Mouse (Mus musculus): ENCODE data around the gene Art4. TPM values are rescaled to one million over a fixed set of nuclear protein-coding genes. Genes with fewer than 3 reads are reported as not detected.

Art4 gene
- polyA plus RNA-seq, 1 experiment = 0.11 TPM

- TF ChIP-seq CTCF (IDR thresholded peaks at IDR 0.05; ENCODE audit: extremely low read depth, insufficient read length, insufficient replicate concordance, low read depth, low read length) (no peak), POLR2A (IDR thresholded peaks at IDR 0.05; ENCODE audit: low read depth, low read length) (no peak)
- Histone ChIP-seq H3K4me1 (ENCODE audit: control insufficient read depth, insufficient read depth, insufficient read length, low read length) (no peaks in the 10 kb centered on the region), H3K27ac (ENCODE audit: insufficient read depth, low read depth, low read length) (no peak overlapping the region), H3K27me3 (ENCODE audit: control insufficient read depth, insufficient read depth, low read length) (no peaks in the 10 kb centered on the region), H3K36me3 (ENCODE audit: control insufficient read depth, insufficient read depth, low read length) (no peaks in the 10 kb centered on the region), H3K4me3 (ENCODE audit: low read depth, low read length) (no peak overlapping the region)
- WGBS = 68% methylated on average over 4 of the region's 4 CpGs
Measured at GRCm38 (mm10) chr6:136866150-136866549, 8.6 kb upstream of the Art4 start.

- WGBS = 76% methylated on average over 5 of the region's 5 CpGs
- no peaks in the 10 kb centered on the region for H3K27me3 ChIP-seq (ENCODE audit: control insufficient read depth, insufficient read depth, low read length)
Measured at GRCm38 (mm10) chr6:136865360-136865759, 7.8 kb upstream of the Art4 start.

DNA sequence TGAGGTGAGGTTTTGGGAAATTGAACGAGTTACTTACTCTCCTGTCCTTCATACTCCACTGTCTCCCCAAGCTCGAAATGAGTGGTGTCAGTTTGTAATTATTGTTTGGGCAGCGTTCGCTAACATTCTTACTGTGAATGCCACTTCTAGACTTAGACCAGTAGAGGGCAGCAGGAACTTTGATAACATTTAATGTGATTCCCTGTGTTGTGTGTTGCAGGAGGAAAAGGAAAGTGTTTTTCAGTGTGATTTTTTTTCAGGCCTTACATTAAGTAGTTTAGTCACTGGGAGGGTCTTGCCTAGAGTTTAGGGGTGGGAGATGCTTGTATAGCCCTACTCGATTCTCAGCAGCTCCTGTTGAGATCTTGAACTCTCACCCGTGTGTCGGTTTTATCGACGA, 3.5 kb upstream of the Art4 start:
- Histone ChIP-seq H3K36me3 (ENCODE audit: control insufficient read depth, insufficient read depth, low read length) (no peaks in the 10 kb centered on the region), H3K27ac (ENCODE audit: insufficient read depth, low read depth, low read length) (no peak overlapping the region), H3K4me1 (ENCODE audit: control insufficient read depth, insufficient read depth, insufficient read length, low read length) (peaks cover 7% of the 10 kb centered on the region), H3K4me3 (ENCODE audit: low read depth, low read length) (no peak overlapping the region), H3K27me3 (ENCODE audit: control insufficient read depth, insufficient read depth, low read length) (no peaks in the 10 kb centered on the region)
- TF ChIP-seq POLR2A (IDR thresholded peaks at IDR 0.05; ENCODE audit: low read depth, low read length) (no peak), CTCF (IDR thresholded peaks at IDR 0.05; ENCODE audit: extremely low read depth, insufficient read length, insufficient replicate concordance, low read depth, low read length) (no peak; the same call in 1 of the 2 replicates)
- WGBS = 32% methylated on average over 9 of the region's 9 CpGs

More at GRCm38 (mm10) chr6:136865360-136865759, 7.8 kb upstream of the Art4 start:
- TF ChIP-seq CTCF (IDR thresholded peaks at IDR 0.05; ENCODE audit: extremely low read depth, insufficient read length, insufficient replicate concordance, low read depth, low read length) (no peak), POLR2A (IDR thresholded peaks at IDR 0.05; ENCODE audit: low read depth, low read length) (no peak)
- no peaks in the 10 kb centered on the region for H3K4me1 ChIP-seq (ENCODE audit: control insufficient read depth, insufficient read depth, insufficient read length, low read length)
- no peak overlapping the region for H3K4me3 ChIP-seq (ENCODE audit: low read depth, low read length)
- no peak overlapping the region for H3K27ac ChIP-seq (ENCODE audit: insufficient read depth, low read depth, low read length)
- H3K36me3 ChIP-seq (ENCODE audit: control insufficient read depth, insufficient read depth, low read length) = no peaks in the 10 kb centered on the region

GRCm38 (mm10) chr6:136858420-136858819, 887 bp upstream of the Art4 start:
- 69% methylated on average over 8 of the region's 8 CpGs for WGBS
- Histone ChIP-seq H3K36me3 (ENCODE audit: control insufficient read depth, insufficient read depth, low read length) (no peaks in the 10 kb centered on the region), H3K4me1 (ENCODE audit: control insufficient read depth, insufficient read depth, insufficient read length, low read length) (peaks cover 7% of the 10 kb centered on the region), H3K27me3 (ENCODE audit: control insufficient read depth, insufficient read depth, low read length) (no peaks in the 10 kb centered on the region), H3K4me3 (ENCODE audit: low read depth, low read length) (no peak overlapping the region), H3K27ac (ENCODE audit: insufficient read depth, low read depth, low read length) (no peak overlapping the region)
- TF ChIP-seq CTCF (IDR thresholded peaks at IDR 0.05; ENCODE audit: extremely low read depth, insufficient read length, insufficient replicate concordance, low read depth, low read length) (no peak), POLR2A (IDR thresholded peaks at IDR 0.05; ENCODE audit: low read depth, low read length) (no peak)

DNA sequence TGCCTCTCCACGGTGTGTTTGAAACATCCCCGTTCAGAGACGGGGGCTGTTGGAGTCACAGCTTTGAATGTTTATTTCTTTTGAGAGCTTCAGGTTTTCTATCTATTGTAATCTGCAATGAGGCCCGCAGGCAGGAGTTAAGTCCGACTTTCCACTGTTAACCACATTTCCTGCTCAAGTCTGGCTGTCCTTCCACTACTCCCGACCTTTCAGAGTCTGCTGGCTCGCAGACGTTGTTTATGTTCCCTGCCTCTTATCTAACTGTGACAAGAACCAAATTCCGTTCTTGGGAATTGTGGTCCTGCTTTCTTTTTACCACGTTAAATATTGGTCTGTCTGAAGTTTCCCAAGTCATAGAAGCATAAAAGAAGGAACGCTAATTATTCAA, 334 bp upstream of the Art4 start:
- WGBS = 13% methylated on average over 11 of the region's 11 CpGs
- H3K4me3 ChIP-seq (ENCODE audit: low read depth, low read length) = peak overlapping the region; percentile 21
- no peaks in the 10 kb centered on the region for H3K27me3 ChIP-seq (ENCODE audit: control insufficient read depth, insufficient read depth, low read length)
- peaks cover 7% of the 10 kb centered on the region for H3K4me1 ChIP-seq (ENCODE audit: control insufficient read depth, insufficient read depth, insufficient read length, low read length)
- TF ChIP-seq POLR2A (IDR thresholded peaks at IDR 0.05; ENCODE audit: low read depth, low read length) (no peak), CTCF (IDR thresholded peaks at IDR 0.05; ENCODE audit: extremely low read depth, insufficient read length, insufficient replicate concordance, low read depth, low read length) (no peak)
- no peaks in the 10 kb centered on the region for H3K36me3 ChIP-seq (ENCODE audit: control insufficient read depth, insufficient read depth, low read length)
- H3K27ac ChIP-seq (ENCODE audit: insufficient read depth, low read depth, low read length) = 0 out of 2 replicates have a peak overlapping the region, but pooled peaks have one; percentile 6

DNA sequence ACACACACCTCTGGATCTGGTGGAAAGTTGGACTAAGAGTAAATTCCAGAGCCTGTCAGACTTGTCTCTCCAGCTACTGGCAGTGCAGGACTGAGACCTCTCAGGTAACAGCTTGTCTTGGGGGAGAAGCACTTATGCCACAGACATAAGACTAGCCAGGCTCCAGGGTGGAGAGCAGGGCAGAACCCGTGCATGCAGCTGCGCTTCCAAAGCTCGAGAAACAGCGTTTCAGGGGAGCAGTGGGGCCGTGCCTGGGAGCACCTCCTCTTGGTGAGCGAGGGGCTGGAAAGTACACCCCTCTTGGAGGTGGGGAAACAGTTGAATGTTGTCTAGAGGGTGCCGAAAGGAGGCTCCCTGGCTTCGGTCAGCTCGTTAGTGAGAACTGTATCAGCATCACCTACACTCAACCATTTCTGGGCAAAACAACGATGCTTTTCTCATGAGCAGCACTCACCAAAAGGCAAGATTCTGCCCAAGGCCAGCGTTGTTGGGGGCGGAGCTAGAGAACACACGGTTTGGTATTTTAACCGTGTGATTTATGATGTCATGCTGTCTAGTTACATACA, 1.4 kb downstream of the Art4 start:
- H3K4me1 ChIP-seq (ENCODE audit: control insufficient read depth, insufficient read depth, insufficient read length, low read length) = peaks cover 7% of the 10 kb centered on the region
- no peak overlapping the region for H3K4me3 ChIP-seq (ENCODE audit: low read depth, low read length)
- no peak for TF ChIP-seq POLR2A (IDR thresholded peaks at IDR 0.05; ENCODE audit: low read depth, low read length)
- TF ChIP-seq CTCF (IDR thresholded peaks at IDR 0.05; ENCODE audit: extremely low read depth, insufficient read length, insufficient replicate concordance, low read depth, low read length) = no peak
- 41% methylated on average over 14 of the region's 14 CpGs for WGBS
- no peaks in the 10 kb centered on the region for H3K27me3 ChIP-seq (ENCODE audit: control insufficient read depth, insufficient read depth, low read length)
- no peaks in the 10 kb centered on the region for H3K36me3 ChIP-seq (ENCODE audit: control insufficient read depth, insufficient read depth, low read length)
- H3K27ac ChIP-seq (ENCODE audit: insufficient read depth, low read depth, low read length) = no peak overlapping the region

GRCm38 (mm10) chr6:136855183-136855582, 2.4 kb downstream of the Art4 start:
- TF ChIP-seq CTCF (IDR thresholded peaks at IDR 0.05; ENCODE audit: extremely low read depth, insufficient read length, insufficient replicate concordance, low read depth, low read length) = no peak
- no peak for TF ChIP-seq POLR2A (IDR thresholded peaks at IDR 0.05; ENCODE audit: low read depth, low read length)
- WGBS = 66% methylated on average over 2 of the region's 2 CpGs
- Histone ChIP-seq H3K4me1 (ENCODE audit: control insufficient read depth, insufficient read depth, insufficient read length, low read length) (peaks cover 7% of the 10 kb centered on the region), H3K4me3 (ENCODE audit: low read depth, low read length) (no peak overlapping the region), H3K27me3 (ENCODE audit: control insufficient read depth, insufficient read depth, low read length) (no peaks in the 10 kb centered on the region), H3K27ac (ENCODE audit: insufficient read depth, low read depth, low read length) (no peak overlapping the region), H3K36me3 (ENCODE audit: control insufficient read depth, insufficient read depth, low read length) (no peaks in the 10 kb centered on the region)

Data from small intestine, adult 2 months (tissue).